Mouse (Mus musculus) heart, embryonic 12.5 days (tissue): ENCODE measurements at regions not wholly inside any gene's neighbourhood (a gene's known extent, or its start where the extent isn't known, plus 50 kb on each side); places are given as distances from the start of the nearest gene placed in this dataset.

ENCODE experiments used
- ATAC-seq: fragments of 200-750 bp; cut with Nextera tagmentation; 2 replicates; pipeline ENCODE4 v1.8.0; 2017; ENCODE audit warnings: moderate TSS enrichment, moderate library complexity; ENCODE audit not compliant: insufficient number of reproducible peaks, low FRiP score
- H3K27ac ChIP-seq: fragments of 300-500 bp; sonication (generic); 2 replicates; pipeline ENCODE4 v1.5.1; 2016; ENCODE audit warnings: mild to moderate bottlenecking, moderate library complexity; ENCODE audit not compliant: poor library complexity, severe bottlenecking
- H3K27me3 ChIP-seq: fragments of 300-500 bp; sonication (generic); replicated peaks from 2 replicates; pipeline ENCODE4 v1.6.1; 2016; ENCODE audit warnings: mild to moderate bottlenecking, moderate library complexity
- H3K36me3 ChIP-seq: fragments of 300-500 bp; sonication (generic); 2 replicates; pipeline ENCODE4 v1.6.1; 2016; ENCODE audit warnings: mild to moderate bottlenecking, moderate library complexity
- H3K4me1 ChIP-seq: fragments of 300-500 bp; sonication (generic); replicated peaks from 2 replicates; pipeline ENCODE4 v1.6.1; 2016; ENCODE audit warnings: mild to moderate bottlenecking
- H3K4me2 ChIP-seq: fragments of 300-500 bp; sonication (generic); 2 replicates; pipeline ENCODE4 v1.6.1; 2016; ENCODE audit warnings: mild to moderate bottlenecking, moderate library complexity
- H3K4me3 ChIP-seq: fragments of 300-500 bp; sonication (generic); 2 replicates; pipeline ENCODE4 v1.5.1; 2016; ENCODE audit warnings: mild to moderate bottlenecking
- H3K9ac ChIP-seq: fragments of 300-500 bp; sonication (generic); 2 replicates; pipeline ENCODE4 v1.6.1; 2016; ENCODE audit warnings: mild to moderate bottlenecking, moderate library complexity
- H3K9me3 ChIP-seq: fragments of 300-500 bp; sonication (generic); replicated peaks from 2 replicates; pipeline ENCODE4 v1.6.1; 2016; ENCODE audit warnings: mild to moderate bottlenecking, moderate library complexity
- WGBS: fragments of 180-500 bp; shearing (Covaris S2); methylation state at CpG from one replicate; pipeline ENCODE4 v1.1.7; 2016; 5-methylcytosine and 5-hydroxymethylcytosine counted together

DNA sequence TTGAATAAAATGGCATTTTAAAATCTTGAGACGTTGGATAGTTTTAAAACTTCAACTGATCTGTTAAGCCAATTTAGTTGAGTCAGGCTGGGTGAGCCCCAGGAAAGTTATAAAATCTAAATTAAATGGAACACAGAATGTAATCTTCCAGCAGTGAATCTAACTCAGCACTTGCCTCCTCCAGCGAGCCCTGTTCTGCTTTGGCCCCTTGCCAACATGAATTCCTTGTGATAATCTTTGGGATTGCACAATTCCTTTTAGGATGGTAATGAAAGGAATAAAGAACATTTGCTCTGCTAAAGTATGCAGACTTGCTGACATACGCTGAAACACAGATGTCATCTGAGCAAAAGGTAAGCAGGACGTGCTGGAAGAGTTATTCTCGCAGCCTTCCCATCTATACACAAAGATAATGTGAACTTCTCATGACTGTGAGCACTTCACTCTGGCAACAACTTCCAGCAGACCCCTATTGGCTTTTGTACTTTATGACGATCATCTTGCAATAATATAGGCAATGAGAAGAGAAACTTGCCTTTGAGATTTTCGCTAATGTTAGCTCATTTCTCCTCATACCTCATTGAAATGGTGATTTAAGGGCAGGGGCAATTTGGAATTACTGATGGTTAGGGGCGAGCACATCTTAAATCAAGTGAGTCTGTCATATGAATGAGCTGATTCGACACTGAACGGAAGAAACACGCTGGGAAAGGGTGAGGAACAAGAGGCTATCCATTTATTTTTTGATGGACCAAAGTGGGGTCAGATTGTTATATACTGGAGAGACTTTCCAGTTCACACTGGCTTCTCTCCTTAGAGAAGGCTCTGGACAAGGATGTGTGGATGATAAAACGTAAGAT is 216.3 kb upstream of the Pdzrn3 start:
- Histone ChIP-seq H3K4me2 (no peak overlapping the region), H3K27ac (no peak overlapping the region), H3K9me3 (no peaks in the 10 kb centered on the region), H3K36me3 (no peaks in the 10 kb centered on the region), H3K27me3 (no peaks in the 10 kb centered on the region), H3K4me1 (no peaks in the 10 kb centered on the region), H3K4me3 (no peak overlapping the region), H3K9ac (no peak overlapping the region)
- 61% methylated on average over 12 of the region's 12 CpGs for WGBS
- ATAC-seq = no peak

DNA sequence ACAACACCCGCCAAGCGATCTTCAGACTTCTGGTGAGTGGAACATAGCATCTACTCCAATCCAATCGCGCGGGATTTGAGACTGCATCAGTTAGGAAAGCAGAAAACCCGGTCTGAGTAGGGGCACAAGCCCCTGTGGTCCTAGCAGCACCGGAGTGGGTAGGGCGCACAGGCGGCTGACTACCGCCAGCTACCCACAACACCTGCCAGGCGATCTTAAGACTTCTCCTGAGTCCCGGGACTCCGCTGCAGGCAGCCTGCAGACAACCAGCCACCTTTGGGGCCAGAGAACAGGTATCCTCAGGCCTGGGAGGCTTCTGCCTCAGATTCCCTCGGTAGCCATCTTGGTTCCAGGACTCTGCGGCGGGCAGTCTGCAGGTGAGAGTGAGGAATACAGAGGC is 208.2 kb upstream of the Pdzrn3 start:
- WGBS = 54% methylated on average over 16 of the region's 16 CpGs
- H3K36me3 ChIP-seq = no peaks in the 10 kb centered on the region
- ATAC-seq = no peak

DNA sequence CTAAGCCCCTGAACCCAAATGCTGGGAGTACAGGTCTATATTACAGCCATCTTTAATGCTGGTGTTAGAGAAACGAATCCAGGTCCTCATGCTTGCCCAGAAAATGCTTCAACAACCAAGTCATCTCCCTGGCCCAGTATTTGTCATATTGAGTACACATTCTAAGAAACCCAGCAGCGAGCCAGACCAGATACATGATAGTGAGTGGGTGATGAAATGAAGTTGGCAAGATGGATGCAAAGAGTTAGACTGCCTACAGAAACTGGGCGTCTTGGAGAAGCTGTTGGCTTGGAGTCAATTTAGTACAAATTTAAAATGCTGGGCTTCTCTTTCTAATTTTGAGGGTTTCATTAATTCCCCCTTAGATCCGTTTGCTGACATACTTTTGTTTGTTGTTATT is 203.1 kb upstream of the Pdzrn3 start:
- Histone ChIP-seq H3K36me3 (no peaks in the 10 kb centered on the region), H3K4me2 (no peak overlapping the region), H3K9ac (no peak overlapping the region), H3K4me3 (no peak overlapping the region), H3K27ac (no peak overlapping the region), H3K4me1 (no peaks in the 10 kb centered on the region), H3K9me3 (no peaks in the 10 kb centered on the region), H3K27me3 (no peaks in the 10 kb centered on the region)
- WGBS = 55% methylated on average over 4 of the region's 4 CpGs
- no peak for ATAC-seq

More for the DNA sequence above, 208.2 kb upstream of the Pdzrn3 start:
- Histone ChIP-seq H3K9me3 (no peaks in the 10 kb centered on the region), H3K4me2 (no peak overlapping the region), H3K27me3 (no peaks in the 10 kb centered on the region), H3K4me1 (no peaks in the 10 kb centered on the region), H3K4me3 (no peak overlapping the region), H3K9ac (no peak overlapping the region), H3K27ac (no peak overlapping the region)

DNA sequence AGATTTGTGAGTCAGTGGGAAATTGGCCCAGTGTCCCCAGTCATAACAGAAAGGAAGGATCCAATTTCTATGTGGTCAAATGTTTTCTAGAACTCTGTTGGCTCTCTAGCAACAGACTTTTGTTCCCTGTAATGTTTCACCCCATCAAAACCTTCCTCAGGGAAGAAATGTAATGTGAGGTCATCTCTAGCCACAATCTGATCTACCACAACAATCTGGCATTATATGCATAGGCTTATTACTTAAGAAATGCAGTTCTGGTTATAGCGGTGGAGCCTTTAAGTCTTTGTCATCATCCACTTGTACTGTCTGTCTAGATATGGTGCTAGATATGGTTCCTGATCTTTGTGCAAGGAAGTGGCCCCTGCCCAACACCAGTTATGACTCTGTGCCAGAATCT is 178.4 kb upstream of the Pdzrn3 start:
- Histone ChIP-seq H3K36me3 (no peaks in the 10 kb centered on the region), H3K4me3 (no peak overlapping the region)

DNA sequence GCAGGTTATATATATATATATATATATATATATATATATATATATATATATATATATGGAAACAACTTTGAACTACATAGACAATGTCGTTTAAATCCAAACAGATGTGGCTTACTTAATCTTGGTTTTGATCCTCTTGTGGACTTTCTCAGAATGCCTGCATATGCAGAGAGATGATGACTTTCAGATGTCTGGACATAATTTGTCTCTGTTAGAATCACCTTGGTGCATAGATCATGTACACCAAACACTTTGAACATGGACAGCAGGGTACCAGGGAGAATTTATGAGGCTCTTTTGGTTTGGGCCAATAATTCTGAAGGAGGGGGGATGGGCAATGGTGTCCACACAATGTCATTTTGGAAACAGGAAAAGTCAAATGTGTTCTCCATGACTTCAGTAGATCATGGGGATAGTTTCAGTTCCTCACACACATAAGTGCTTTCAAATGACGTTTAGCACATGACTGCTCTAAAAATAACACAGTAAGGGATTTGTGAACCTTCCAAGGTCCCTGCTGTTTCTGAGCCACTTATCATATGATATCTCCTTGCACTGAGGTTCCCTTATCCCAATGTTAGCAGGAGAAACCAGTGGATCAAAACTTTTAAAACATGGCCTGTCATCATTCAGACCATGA is 177.4 kb upstream of the Pdzrn3 start:
- WGBS = 25% methylated on average over 2 of the region's 2 CpGs
- Histone ChIP-seq H3K27me3 (no peaks in the 10 kb centered on the region), H3K4me2 (no peak overlapping the region), H3K36me3 (no peaks in the 10 kb centered on the region), H3K9me3 (no peaks in the 10 kb centered on the region), H3K27ac (no peak overlapping the region), H3K4me1 (peaks cover 7% of the 10 kb centered on the region; the same call in 1 of the 2 replicates), H3K4me3 (no peak overlapping the region), H3K9ac (no peak overlapping the region)
- no peak for ATAC-seq

More for the DNA sequence above, 178.4 kb upstream of the Pdzrn3 start:
- Histone ChIP-seq H3K27ac (no peak overlapping the region), H3K4me2 (no peak overlapping the region), H3K4me1 (peaks cover 7% of the 10 kb centered on the region; the same call in 1 of the 2 replicates), H3K9ac (no peak overlapping the region), H3K27me3 (no peaks in the 10 kb centered on the region), H3K9me3 (no peaks in the 10 kb centered on the region)
- no peak for ATAC-seq
- 89% methylated on average over 1 of the region's 1 CpGs for WGBS

DNA sequence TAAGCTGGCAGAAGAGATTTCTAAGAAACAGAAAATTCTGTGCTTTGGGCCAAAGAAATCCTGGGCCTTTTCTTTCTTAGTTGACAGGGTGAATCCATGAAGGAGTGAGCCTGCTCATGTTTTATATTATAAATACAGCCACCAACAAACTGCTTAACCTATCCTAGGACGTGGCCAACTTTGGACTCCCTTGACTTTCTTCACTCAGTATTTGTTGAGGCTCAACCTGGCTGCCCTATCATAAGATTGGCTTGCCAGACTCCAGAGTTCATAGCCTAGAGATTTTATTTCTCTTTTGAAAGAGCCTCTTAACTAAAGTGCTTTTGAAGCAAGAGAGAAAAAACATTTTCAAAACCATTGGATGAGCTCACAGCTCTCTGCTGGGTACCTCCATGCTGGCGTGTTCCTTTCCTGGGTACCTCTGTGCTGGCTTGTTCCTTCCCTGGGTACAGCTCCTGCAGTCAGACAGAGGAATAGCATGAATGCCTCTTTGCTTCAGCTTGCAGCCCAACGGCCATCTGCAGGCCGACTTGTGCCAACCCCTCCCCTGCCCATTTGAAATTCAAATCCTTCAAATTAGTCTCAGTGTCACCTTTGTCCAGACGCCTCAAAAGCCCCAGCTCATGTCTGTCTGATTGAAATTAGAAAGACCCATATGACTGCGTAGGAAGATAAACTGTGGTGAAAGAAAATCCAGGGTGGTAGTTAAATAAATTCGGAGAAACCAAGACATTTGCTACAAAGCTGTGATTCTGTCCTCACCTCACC is 173.0 kb upstream of the Pdzrn3 start:
- Histone ChIP-seq H3K4me3 (no peak overlapping the region), H3K4me1 (peaks cover 7% of the 10 kb centered on the region; the same call in 1 of the 2 replicates), H3K9me3 (no peaks in the 10 kb centered on the region), H3K9ac (no peak overlapping the region), H3K36me3 (no peaks in the 10 kb centered on the region), H3K27ac (no peak overlapping the region), H3K27me3 (no peaks in the 10 kb centered on the region), H3K4me2 (no peak overlapping the region)
- no peak for ATAC-seq
- whole genome bisulfite sequencing = 38% methylated on average over 7 of the region's 7 CpGs

DNA sequence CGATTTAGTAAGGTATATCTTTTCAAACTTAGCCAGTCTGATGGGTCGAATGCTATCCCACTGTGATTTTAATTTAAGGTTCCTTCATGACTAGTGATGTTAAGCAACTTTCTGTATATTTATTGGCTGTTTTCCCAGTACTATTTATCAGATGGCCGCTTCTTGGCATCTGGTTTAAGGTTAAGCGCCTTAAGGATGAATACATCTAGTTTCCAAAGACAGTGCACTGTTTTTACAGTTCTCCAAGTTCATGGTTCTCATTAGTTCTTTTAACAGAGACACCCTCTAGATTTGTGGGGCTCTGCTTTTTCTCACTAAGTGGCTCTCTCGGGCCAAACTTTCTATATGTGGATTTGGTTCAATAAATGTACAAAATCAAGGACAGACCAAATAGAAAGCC is 159.9 kb upstream of the Pdzrn3 start:
- H3K27me3 ChIP-seq = no peaks in the 10 kb centered on the region
- 76% methylated on average over 5 of the region's 5 CpGs for WGBS
- H3K4me1 ChIP-seq = no peaks in the 10 kb centered on the region
- no peaks in the 10 kb centered on the region for H3K36me3 ChIP-seq
- no peak overlapping the region for H3K27ac ChIP-seq
- no peak overlapping the region for H3K4me2 ChIP-seq
- H3K9me3 ChIP-seq = peaks cover 4% of the 10 kb centered on the region; the same call in 1 of the 2 replicates
- no peak for ATAC-seq
- no peak overlapping the region for H3K4me3 ChIP-seq
- H3K9ac ChIP-seq = no peak overlapping the region

DNA sequence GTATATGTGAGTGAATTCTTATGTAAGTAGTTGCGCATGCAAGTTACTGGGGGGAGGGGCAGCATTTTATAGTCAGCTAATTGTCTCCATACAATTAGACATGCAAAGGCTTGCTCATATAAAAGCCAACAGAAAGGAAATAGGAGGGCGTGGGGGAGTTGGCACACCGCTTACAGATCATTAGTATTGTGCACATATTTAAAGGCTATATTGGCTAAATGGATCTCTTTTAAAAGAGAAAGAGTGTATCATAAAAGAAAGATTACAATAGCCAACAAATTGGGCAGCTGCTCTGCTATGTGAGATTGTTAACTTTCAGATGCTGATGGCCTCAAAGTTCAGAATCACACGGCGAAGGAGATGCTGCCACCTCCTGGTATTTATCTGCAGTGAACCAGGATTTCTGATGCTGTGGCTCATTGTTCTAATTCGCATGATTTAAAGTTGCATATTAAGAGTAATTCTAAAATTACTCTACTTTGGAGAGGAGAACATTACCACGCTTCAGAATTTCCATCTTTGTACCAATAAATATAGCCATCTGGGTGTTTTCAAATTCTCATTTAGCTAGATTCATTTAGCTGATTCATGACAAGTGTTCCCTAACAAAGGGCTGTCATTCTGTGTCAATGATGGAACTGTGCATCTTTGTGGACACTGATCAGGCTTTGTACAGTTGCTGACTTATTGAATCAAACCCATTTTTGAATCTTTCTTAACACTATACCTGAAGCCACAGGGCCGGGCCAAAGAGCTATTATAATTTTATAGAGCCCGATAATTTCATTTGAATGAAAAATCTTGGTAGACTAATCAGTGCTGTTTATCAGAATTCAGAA is 156.7 kb upstream of the Pdzrn3 start:
- H3K9me3 ChIP-seq = no peaks in the 10 kb centered on the region
- H3K27me3 ChIP-seq = no peaks in the 10 kb centered on the region
- H3K9ac ChIP-seq = no peak overlapping the region
- no peak for ATAC-seq
- H3K4me1 ChIP-seq = 0 out of 2 replicates have a peak, but pooled peaks cover 3% of the 10 kb centered on the region
- H3K27ac ChIP-seq = no peak overlapping the region
- no peak overlapping the region for H3K4me3 ChIP-seq
- 53% methylated on average over 9 of the region's 9 CpGs for WGBS
- no peaks in the 10 kb centered on the region for H3K36me3 ChIP-seq
- H3K4me2 ChIP-seq = no peak overlapping the region

DNA sequence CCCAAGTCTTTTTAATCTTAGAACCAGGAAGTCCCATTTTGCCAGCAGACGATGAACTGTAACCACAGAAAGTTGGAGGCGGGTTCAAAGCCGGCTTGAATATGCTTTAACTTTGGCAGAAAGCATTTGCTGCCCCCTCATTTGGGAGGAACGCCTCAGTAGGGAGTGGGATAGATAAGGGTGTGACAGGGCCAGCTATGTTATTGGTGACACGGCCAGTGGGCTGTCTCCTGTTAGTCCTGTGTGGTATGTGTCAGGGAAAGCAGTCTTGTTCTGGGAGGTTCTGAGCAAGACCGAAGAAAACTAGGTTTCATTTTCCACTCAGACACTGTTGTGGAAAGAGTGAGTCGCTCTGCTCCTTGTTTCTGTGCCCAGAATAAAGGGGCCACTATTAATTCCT is 154.7 kb upstream of the Pdzrn3 start:
- H3K27me3 ChIP-seq = no peaks in the 10 kb centered on the region
- no peaks in the 10 kb centered on the region for H3K36me3 ChIP-seq
- ATAC-seq = no peak
- H3K27ac ChIP-seq = peak overlapping the region; percentile 13; the same call in 1 of the 2 replicates
- no peak overlapping the region; the same call in 1 of the 2 replicates for H3K9ac ChIP-seq
- 0 out of 2 replicates have a peak, but pooled peaks cover 3% of the 10 kb centered on the region for H3K4me1 ChIP-seq
- WGBS = 22% methylated on average over 7 of the region's 7 CpGs
- peak overlapping the region; percentile 53 for H3K4me2 ChIP-seq
- H3K9me3 ChIP-seq = no peaks in the 10 kb centered on the region
- no peak overlapping the region for H3K4me3 ChIP-seq

DNA sequence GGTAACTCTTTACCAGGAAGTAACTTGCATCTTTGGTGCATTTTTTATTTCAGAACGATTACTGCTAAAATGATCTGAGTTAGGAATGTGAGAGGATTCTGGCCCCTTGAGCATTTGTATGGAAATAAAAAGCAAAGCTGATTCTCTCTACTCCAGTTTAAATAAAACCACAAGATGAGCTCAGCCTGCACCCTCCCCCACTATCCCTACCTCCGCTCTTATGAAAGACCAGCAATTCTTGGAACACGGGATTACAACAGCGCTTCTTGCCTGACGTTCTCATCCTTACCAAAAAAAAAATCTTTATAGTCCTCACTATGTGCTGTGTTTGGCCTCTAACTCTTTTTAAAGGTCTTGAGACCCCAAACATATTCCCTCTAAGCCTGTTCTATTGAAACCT is 154.2 kb upstream of the Pdzrn3 start:
- Histone ChIP-seq H3K27ac (no peak overlapping the region), H3K4me2 (no peak overlapping the region)
- no peak for ATAC-seq

More for the DNA sequence above, 154.2 kb upstream of the Pdzrn3 start:
- 72% methylated on average over 5 of the region's 5 CpGs for WGBS
- H3K9ac ChIP-seq = no peak overlapping the region
- no peaks in the 10 kb centered on the region for H3K36me3 ChIP-seq
- no peaks in the 10 kb centered on the region for H3K9me3 ChIP-seq
- H3K4me3 ChIP-seq = no peak overlapping the region
- H3K27me3 ChIP-seq = no peaks in the 10 kb centered on the region
- H3K4me1 ChIP-seq = 0 out of 2 replicates have a peak, but pooled peaks cover 3% of the 10 kb centered on the region
